Mouse (Mus musculus) thymus, postnatal 36 days (tissue): ENCODE measurements around the gene Sec16a.
"Not testable (repeated sequence)": the region's sequence is repeated elsewhere in the genome, so short reads cannot be mapped to it uniquely, and the experiment has no call there.

Experiments
- DNase-seq, 2 experiments: peaks; one replicate each; pipeline ENCODE4 v3.0.0; 2022; ENCODE audit warnings: mixed read lengths in 2 of 2

Sec16a gene

DNA sequence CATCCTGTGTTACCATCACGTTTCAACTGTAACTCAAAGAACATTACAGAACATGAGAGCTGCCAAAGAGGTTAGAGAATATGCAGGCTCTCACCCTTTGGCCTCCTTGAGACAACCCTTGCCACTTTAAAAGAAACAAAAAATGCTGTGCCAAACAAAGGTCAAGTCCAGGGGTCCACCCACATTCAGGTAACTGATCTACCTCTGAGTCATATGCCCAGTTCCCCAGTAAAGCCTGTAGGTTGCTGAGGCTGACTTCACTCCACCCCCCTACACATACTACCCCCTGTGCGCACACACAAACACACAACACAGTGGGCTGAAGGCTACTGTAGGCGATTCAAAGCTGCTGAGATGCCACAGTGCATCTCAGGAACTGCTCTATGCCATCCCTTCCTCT is 57.3 kb downstream of the Sec16a start:
- no peak for DNase-seq

GRCm38 (mm10) chr2:26380871-26381270 is 64.1 kb downstream of the Sec16a start:
- DNase-seq = not testable (repeated sequence)

- DNase-seq = peak; percentile 82 to 85
Observed at GRCm38 (mm10) chr2:26380131-26380771, 64.8 kb downstream of the Sec16a start, which contains the start of gene Snapc4. Gene Snapc4 (minus strand): TSS chr2:26380653.

GRCm38 (mm10) chr2:26372396-26372795 is 72.6 kb downstream of the Sec16a start:
- no peak for DNase-seq

DNA sequence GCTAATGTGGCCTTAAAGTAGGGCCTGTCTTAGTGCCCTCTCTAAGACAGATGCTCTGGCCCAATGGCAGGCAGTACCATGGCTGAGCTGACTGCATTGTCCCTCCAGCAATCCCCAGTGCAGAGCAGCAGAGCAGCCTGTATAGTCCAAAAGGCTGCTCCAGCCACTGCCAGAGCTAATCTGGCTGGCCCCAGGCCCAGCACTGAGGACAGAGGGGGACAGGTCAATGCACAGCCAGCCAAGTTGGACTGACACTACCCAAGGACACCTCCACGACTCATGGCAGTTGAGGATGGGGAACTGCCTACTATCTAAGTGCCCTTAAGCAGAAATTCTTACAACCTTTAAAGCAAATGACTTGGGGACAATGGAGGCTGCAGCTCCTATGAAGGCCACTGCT is 76.4 kb downstream of the Sec16a start:
- DNase-seq = no peak

- DNase-seq = no peak
Observed at GRCm38 (mm10) chr2:26367911-26368310, 77.1 kb downstream of the Sec16a start.

DNA sequence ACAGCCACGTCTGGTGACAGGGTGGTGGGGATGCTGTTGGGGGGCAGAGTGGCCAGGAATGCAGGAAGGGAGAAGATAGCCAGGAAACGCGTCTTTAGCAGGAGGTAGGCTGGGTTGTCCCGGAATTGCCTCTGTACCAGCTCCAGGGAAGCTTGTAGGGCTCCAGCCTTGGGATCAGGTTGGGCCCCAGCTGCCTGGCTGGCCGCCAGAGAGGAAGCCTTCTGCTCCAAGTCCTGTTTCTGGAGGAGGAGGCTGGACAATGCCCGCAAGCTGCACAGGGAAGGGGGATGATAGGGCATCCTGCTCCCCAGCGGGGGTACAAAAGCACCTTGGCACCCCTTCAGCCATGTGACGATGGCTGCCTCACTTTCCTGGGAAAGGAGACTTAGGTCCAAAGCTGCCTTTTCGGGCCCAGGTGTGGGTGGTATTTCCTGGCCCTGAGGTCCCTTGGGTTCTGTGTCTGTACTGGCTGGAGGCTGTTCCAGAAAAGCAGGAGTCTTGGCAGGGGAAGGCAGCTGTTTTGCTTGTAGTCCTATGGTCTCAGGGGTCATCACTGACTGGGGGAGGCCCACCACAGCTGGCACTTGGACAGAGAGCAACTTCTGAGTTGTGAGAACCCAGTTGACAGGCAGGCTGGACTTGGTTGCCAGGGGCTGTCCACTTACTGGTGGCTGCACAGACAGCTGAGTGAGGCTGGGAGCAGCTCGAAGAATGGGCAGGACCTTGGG is 80.1 kb downstream of the Sec16a start:
- no peak for DNase-seq

- no peak for DNase-seq
Observed at GRCm38 (mm10) chr2:26363481-26363880, 81.5 kb downstream of the Sec16a start.

- DNase-seq = no peak
Observed at GRCm38 (mm10) chr2:26362991-26363390, 82.0 kb downstream of the Sec16a start.

- DNase-seq = no peak
Observed at GRCm38 (mm10) chr2:26360772-26361171, 84.2 kb downstream of the Sec16a start, which contains the start of gene Card9. Gene Card9 (minus strand): TSS chr2:26360918.

GRCm38 (mm10) chr2:26359983-26360382 is 85.0 kb downstream of the Sec16a start:
- DNase-seq = no peak
